Mouse (Mus musculus) common myeloid progenitor, adult 5-6 weeks (primary cell): ENCODE data around the gene Ncapd3. TPM values are rescaled to one million over a fixed set of nuclear protein-coding genes. Genes with fewer than 3 reads are reported as not detected.
A peak's percentile ranks its signal among the peaks of the same experiment; 100 is the strongest.

Experiments used
- ATAC-seq: replicated peaks from 2 replicates; pipeline ENCODE4 v1.8.0; 2016; ENCODE audit warnings: low read depth, mild to moderate bottlenecking, moderate TSS enrichment, inconsistent platforms; ENCODE audit not compliant: poor library complexity, severe bottlenecking
- total RNA-seq: library from RNA; stranded (forward); fragments of 200-1000, 187-1606 nt; gene quantifications from 2 replicates; pipeline ENCODE4 v1.2.3, GENCODE M21; 2017

Ncapd3 gene
- total RNA-seq, result 52.3 and 64.8 TPM in 2 replicates

DNA sequence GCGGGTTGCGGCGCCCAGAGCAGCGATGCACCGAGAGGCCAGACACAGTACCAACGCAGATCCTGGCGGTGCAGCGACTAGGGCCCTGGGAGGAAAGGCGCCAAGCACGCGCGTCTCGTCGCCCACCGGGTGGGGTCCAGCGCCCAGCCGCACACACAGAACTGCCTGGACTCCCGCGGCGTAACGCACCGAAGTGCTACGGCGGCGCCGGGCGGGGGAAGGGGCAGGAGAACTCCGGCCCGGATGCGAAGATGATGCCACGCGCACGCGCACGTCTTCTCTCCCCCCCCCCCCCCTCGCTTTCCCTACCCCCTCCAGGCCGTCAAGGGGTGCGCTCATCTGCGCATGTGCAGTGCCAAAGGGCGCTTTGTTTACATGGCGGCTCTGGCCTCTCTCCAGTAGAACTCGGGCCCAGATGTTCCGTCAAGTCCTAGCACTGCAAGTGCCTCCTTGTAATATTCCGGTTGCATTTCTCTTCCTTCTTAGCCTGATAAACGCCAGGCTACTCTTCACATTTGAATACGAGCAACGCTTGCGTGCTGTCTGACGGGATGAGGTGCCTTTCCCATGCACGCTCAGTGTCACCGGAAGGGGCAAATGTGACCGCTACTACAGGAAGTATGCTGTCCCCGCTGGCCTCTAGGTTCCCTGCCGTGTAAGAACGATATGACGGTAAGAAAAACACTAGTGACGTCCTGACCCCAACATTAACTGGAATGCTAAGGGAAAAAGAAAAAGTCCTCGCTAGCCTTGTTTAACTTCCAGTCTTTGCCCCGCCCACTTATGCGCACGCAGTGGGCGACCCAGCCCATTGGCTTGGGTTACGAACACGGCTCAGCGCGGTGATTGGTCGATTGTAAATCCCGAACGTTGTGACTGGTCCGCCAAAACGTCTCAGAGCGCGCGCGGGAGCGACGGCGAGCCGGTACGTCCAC, at the start of gene Ncapd3, which contains the start of gene Vps26b:
Gene Ncapd3, plus strand, starts transcription at position 348 of the 935 bp plus-strand sequence.
Gene Vps26b, minus strand, starts transcription at position 238 of the 935 bp plus-strand sequence.
- peak; percentile 86 for ATAC-seq

GRCm38 (mm10) chr9:26985090-26985613, 44.8 kb upstream of the Ncapd3 start:
- ATAC-seq, result no peak

- no peak for ATAC-seq
These were observed 44.2 kb upstream of the Ncapd3 start for GRCm38 (mm10) chr9:26985668-26986277.

DNA sequence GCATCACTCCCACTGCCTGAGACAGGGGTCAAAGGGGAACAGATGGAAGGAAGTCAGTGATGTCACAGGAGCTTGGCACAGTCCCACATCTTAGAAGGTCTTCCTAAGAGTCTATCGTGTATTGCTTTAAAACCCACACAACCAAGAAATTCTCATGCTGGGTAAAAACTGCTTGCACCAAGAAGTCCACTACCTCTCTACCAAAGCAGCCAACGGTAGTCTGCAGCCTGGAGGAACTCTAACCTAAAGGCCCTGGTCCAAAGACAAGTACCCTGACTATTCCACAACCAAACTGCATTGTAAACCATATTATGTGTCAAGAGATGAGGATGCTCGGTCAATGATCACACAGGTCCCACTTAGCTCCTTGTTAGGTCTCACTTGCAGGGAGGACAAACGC, 39.8 kb upstream of the Ncapd3 start:
- no peak for ATAC-seq

- no peak for ATAC-seq
These were observed 36.9 kb upstream of the Ncapd3 start for GRCm38 (mm10) chr9:26993118-26993517.

GRCm38 (mm10) chr9:26993900-26994299, 36.1 kb upstream of the Ncapd3 start:
- no peak for ATAC-seq

DNA sequence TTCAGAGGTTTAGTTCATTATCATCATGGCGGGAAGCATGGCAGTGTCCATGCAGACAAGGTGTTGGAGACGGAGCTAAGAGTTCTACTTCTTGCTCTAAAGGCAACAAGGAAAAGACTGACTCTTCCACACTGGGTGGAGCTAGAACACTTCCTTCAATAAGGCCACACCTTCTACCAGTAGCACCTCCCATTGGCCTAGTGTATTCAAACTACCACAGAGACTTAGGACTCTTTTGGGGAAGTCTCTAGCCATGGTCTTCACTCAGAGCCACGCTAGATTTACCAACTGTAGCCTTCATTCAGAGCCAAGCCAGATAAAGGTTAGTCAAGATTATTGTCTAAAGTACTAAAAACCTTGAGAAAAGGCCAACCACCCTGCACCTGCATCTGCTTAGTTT, 32.9 kb upstream of the Ncapd3 start:
- peak; percentile 49 for ATAC-seq

DNA sequence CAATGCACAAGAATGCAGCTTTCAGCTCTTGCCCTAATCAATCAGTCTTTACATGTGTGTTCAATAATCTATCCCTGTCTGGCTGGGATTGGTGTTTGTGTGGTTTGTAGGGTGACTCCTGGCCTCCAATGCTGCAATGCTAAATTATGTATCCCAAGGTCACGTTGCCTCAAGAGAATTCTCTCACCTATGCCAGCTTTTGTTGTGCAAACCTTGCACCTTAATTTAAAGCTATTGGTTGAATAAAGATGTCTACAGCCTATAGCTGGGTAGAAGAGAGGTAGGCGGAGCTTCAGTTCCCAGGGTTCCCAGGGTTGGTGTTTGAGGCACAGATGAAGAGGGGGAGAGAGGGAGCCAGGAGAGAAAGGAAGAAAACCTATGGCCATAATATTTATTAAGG, 32.5 kb upstream of the Ncapd3 start:
- no peak for ATAC-seq

DNA sequence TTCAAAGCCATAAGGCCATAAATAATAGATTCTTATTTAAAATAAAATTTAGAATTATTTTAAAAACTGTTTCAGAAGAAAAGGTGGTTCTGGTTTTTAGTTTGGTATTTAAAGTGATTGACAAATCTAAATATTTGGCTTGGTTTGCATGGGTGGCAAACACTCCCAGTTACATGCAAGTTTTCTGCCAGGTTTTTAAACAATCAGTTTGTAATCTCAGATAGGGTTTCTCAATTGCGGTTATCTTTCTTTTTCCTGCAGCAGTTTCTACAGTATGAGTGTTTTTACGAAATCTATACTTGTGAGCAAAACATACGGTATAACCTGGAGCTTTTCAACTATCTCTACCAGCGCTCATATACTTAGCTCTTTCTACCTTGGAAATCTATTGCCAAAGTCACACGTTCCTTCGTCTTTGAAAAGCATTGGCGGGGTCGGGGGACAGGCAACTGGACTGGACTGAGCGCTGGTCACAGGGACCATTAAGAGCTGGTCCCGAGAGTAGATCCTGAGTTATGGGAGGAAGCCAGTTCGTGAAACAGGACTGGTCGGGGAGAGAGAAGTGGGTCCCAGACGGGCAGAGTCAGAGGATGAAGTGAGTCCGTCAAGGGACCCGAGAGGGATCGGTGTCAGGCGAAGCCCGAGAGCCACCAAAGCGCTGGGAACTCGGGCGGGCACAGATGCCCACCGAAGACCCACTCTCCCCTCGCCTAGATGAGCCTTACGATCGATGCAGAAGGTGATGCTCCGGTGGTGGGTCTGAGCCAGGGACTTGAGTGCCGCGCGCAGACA, 31.1 kb upstream of the Ncapd3 start:
- ATAC-seq, result peak; percentile 33; the same call in 1 of the 2 replicates

DNA sequence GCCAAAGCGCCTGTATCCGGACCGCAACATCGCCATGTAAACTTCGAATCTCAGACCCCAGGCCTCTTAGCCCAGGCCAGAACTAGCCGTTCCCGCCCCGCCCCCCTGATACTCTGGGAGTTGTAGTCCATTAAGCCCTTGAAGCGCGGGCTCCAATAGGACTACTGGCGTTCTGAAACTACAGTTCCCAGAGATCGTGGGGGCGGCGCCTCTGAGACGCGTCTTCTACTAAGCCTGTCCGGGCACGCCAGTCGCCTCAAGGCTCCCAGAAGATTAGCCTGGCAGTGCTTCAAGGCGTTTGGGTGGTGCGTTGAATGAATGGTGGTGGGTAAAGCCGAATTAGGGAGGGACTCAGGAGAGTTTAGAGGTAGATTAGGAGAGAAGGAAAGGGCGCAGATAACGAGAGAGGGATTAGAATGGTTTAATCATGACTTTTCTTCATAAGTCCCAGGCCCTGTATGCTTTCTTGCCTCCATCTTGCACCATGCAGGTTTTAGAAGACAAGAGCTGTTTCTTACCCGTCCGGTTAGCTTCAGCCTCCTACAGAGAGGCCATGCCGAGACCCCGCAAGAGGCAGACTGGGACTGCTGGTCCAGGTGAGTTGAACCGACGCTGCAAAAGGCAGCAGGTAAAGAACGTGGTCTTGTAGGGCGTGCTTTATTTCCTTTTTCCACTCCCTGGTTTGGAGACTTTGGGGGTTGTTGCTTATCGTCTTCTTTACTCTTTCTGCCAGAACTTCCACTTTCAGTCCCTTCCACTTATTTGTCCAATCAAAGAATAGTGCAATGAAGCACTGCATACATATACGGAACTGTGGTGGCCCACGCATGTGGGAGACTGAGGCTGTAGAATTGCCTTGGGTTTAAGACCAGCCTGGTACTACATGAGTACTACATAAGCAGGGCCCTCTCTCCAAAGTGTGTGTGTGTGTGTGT, 30.2 kb upstream of the Ncapd3 start, which contains the start of the genes Acad8 and Thyn1:
Gene Acad8, minus strand, starts transcription at position 106 of the 935 bp plus-strand sequence.
Gene Thyn1, plus strand, starts transcription at position 250 of the 935 bp plus-strand sequence.
- peak; percentile 96 for ATAC-seq

DNA sequence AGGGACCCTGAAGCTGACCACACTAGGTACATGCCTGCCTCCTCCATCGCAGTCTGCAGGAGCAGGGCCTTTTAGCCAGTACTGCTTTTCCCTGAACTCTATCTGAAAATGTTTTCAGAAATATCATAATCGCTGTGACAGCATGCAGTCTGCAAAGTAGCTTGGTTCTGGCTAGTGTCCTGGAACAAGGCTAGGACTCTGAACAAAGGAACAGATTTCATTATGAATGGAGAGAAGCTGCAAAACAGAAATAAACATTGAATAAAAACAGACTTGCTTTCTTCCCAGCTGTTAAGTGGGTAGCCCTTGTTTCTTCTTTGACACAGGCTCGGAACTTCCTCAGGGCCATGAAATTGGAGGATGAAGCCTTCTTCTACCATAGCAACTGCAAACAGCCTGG, 24.7 kb upstream of the Ncapd3 start:
- no peak for ATAC-seq

DNA sequence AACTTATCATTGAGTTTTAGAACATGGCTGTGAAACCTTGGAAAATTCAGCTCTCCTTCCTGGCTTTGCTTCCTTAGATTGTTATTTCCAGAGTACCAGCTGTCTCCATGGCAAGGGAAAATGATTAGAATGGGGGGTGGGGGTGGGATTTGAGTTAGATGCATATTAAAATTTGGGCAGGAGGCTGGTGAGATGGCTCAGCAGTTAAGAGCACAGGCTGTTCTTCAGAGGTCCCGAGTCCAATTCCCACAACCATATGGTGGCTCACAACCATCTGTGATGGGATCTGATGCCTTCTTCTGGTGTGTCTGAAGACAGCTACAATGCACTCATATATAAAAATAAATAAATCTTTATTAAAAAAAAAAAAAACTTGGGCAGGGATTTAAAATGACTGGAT, 24.0 kb upstream of the Ncapd3 start:
- ATAC-seq, result no peak

GRCm38 (mm10) chr9:27006866-27007265, 23.1 kb upstream of the Ncapd3 start:
- ATAC-seq, result 0 out of 2 replicates have a peak, but pooled peaks have one; percentile 22

DNA sequence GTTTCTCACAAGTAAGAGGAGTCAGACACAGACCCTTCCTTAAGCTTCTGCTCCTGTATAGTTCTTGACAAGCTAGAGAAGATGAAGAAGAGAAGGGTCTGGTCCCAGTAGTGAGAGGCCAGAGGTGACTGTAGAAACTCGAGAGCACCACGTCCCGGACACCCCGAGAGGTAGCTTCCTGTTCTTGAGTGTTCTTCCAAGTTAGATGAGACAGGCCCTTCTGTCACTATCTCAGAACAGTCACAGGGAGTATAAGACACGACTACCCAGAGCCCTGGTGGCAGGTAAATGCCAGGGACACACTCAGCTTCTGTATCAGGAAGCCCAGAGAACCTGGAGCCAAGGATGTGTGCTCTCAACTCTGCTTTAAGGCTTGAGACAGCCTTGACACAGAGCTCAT, 20.7 kb upstream of the Ncapd3 start:
- ATAC-seq, result no peak

- ATAC-seq, result no peak
These were observed 18.4 kb upstream of the Ncapd3 start for GRCm38 (mm10) chr9:27011572-27011971.

DNA sequence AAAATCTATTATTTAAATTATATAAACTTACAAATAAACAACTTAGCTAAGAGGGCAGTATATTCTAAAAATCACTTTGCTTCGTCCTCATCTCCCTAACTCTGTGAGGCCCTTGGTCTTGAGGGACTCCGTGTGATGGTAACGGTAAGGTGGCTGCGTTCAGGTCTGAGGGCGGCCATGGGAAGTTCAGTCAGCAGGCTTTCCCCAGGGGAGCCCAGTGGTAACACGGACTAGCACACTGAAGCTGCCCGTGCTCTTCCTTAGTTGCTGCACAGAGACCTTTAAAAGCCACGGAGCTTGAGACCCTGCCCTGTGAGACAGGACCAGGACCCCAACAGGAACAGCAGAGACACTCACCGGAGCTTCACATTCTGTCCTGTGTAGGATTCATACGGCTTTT, 11.0 kb upstream of the Ncapd3 start:
- no peak for ATAC-seq

GRCm38 (mm10) chr9:27023681-27024080, 6.3 kb upstream of the Ncapd3 start:
- peak; percentile 91 for ATAC-seq

DNA sequence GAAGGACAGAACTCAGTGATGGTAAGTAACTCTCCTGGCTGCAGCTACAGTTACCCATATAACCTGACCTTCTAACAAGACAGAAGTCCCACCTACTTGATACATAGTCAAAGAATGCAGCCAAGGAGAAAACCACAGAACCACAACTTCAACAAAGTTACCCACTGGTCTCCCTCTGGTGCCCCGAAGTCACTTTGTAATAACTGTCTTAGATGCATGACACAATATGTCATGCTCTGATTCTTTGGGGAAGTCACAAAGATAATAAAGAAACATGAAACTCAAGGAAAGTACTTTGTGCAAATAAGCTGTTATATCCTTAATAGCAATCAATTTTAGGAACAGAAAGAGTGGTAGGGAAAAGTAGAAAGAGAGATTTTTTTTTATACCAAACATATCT, 3.3 kb upstream of the Ncapd3 start:
- peak; percentile 10; the same call in 1 of the 2 replicates for ATAC-seq
